Mouse (Mus musculus) stomach, adult 2 months (tissue): ENCODE results near the gene Upp1. TPM values are rescaled to one million over a fixed set of nuclear protein-coding genes. Genes with fewer than 3 reads are reported as not detected.

Source experiments
- polyA plus RNA-seq: library from polyadenylated mRNA; depleted of rRNA; stranded (reverse); fragments of >200 nt; gene quantifications from 2 replicates; pipeline ENCODE4 v1.2.3, GENCODE M21; 2012; rRNA removed

The Upp1 gene
- 26.6 and 32.0 TPM in 2 replicates for polyA plus RNA-seq

DNA sequence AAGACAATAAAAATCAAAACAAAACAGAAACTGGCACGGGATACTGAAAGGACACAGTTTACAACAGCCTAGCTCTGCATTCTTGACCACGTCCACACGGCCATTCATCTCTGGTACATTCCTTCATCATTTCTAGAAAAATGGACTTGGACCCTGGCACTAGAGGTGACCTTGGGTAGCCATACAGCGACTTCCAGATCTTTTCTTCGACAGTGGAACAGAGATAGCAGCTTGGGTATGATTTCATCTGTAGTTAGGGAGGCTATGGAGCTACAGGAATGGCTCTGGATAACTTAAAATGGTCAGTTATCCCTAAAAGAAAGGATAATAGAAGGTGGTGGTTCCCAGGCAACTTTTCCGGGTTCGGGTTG is at the start of gene Upp1:
TSS of gene Upp1 (plus strand) at position 54 of the 371 bp plus-strand sequence.

Other genes with a start within 250 kb of the Upp1 start
- 0.01 and 0.08 TPM in 2 replicates for gene Pkd1l1, start 144.8 kb upstream of the Upp1 start, polyA plus RNA-seq
- gene Hus1, start 106.9 kb upstream of the Upp1 start, polyA plus RNA-seq, result 1.4 and 1.8 TPM in 2 replicates
- 1.0 and 1.2 TPM in 2 replicates for gene Gm11992, start 69.5 kb upstream of the Upp1 start, polyA plus RNA-seq
- 0.08 TPM in 1 of 2 replicates, not detected in the other for gene Sun3, start 69.1 kb upstream of the Upp1 start, polyA plus RNA-seq
- gene Abca13, start 73.8 kb downstream of the Upp1 start, polyA plus RNA-seq, result not detected in 2 replicates